Mouse (Mus musculus) heart, embryonic 14.5 days (tissue): Measurements from ENCODE around the gene Tmem218. TPM values are rescaled to one million over a fixed set of nuclear protein-coding genes. Genes with fewer than 3 reads are reported as not detected.

Source experiments
- ATAC-seq: fragments of 200-750 bp; cut with Nextera tagmentation; 2 replicates; pipeline ENCODE4 v1.8.0; 2017; ENCODE audit warnings: low read depth, moderate TSS enrichment; ENCODE audit not compliant: insufficient number of reproducible peaks, insufficient read depth, low FRiP score
- H3K27ac ChIP-seq, 2 experiments: fragments of 200-500 bp in 1 of 2; fragments of 300-500 bp in 1 of 2; sonication (generic) in 1 of 2; replicated peaks in 1 of 2; 2 replicates each; pipeline ENCODE4 v1.5.1; 2012 to 2014; ENCODE audit warnings: low read depth in 2 of 2, low read length in 2 of 2, control low read depth in 1 of 2, mild to moderate bottlenecking in 1 of 2, mixed read lengths in 1 of 2; ENCODE audit not compliant: control insufficient read depth in 1 of 2, insufficient read depth in 1 of 2
- H3K27me3 ChIP-seq: fragments of 300-500 bp; sonication (generic); 2 replicates; pipeline ENCODE4 v1.6.1; 2014; ENCODE audit warnings: mild to moderate bottlenecking, low read length, control low read depth; ENCODE audit not compliant: control insufficient read depth, insufficient read depth
- H3K36me3 ChIP-seq: fragments of 300-500 bp; sonication (generic); 2 replicates; pipeline ENCODE4 v1.6.1; 2014; ENCODE audit warnings: mild to moderate bottlenecking, control low read depth, low read length, mixed read lengths; ENCODE audit not compliant: control insufficient read depth, insufficient read depth
- H3K4me1 ChIP-seq, 2 experiments: fragments of 200-500 bp in 1 of 2; fragments of 300-500 bp in 1 of 2; sonication (generic) in 1 of 2; 2 replicates each; pipeline ENCODE4 v1.6.1; 2012 to 2014; ENCODE audit warnings: low read length in 2 of 2, control low read depth in 1 of 2, mixed read lengths in 1 of 2; ENCODE audit not compliant: control insufficient read depth in 2 of 2, insufficient read depth in 2 of 2
- H3K4me2 ChIP-seq: fragments of 300-500 bp; sonication (generic); 2 replicates; pipeline ENCODE4 v1.6.1; 2014; ENCODE audit warnings: mild to moderate bottlenecking, low read length
- H3K4me3 ChIP-seq, 2 experiments: fragments of 200-500 bp in 1 of 2; fragments of 300-500 bp in 1 of 2; sonication (generic) in 1 of 2; 2 replicates each; pipeline ENCODE4 v1.5.1; 2012 to 2014; ENCODE audit warnings: low read length in 2 of 2, mild to moderate bottlenecking in 2 of 2, control low read depth in 1 of 2, low read depth in 1 of 2, moderate library complexity in 1 of 2; ENCODE audit not compliant: control insufficient read depth in 1 of 2, insufficient read depth in 1 of 2
- H3K9ac ChIP-seq: fragments of 300-500 bp; sonication (generic); 2 replicates; pipeline ENCODE4 v1.6.1; 2014; ENCODE audit warnings: mild to moderate bottlenecking, low read length
- H3K9me3 ChIP-seq: fragments of 300-500 bp; sonication (generic); 2 replicates; pipeline ENCODE4 v1.6.1; 2016; ENCODE audit warnings: low read length, control low read depth; ENCODE audit not compliant: control insufficient read depth
- WGBS: fragments of 180-500 bp; shearing (Covaris S2); extraction: QIAGEN DNeasy Blood & Tissue Kit; methylation state at CpG from one replicate; pipeline ENCODE4 v1.1.7; 2014; 5-methylcytosine and 5-hydroxymethylcytosine counted together
- polyA plus RNA-seq: library from polyadenylated mRNA; unstranded; fragments of >200 nt; fragmentation: Nextera tagmentation; extraction: Ambion mirVana; gene quantifications from 2 replicates; pipeline ENCODE4 v1.2.1, GENCODE M21; 2014

Tmem218 gene
- 10.7 and 11.1 TPM in 2 replicates for polyA plus RNA-seq

GRCm38 (mm10) chr9:37207929-37208411 is at the start of gene Tmem218:
TSS of gene Tmem218 (plus strand) at chr9:37208223.
- H3K9ac ChIP-seq: peak within 1 kb of the TSS; percentile 81
- no peaks in the 10 kb centered on the region for H3K27me3 ChIP-seq
- WGBS: under 1% methylated on average over 21 of the region's 21 CpGs
- peak within 1 kb of the TSS; percentile 65 for H3K4me2 ChIP-seq
- peak; percentile 100 for ATAC-seq
- peak within 1 kb of the TSS; percentile 66 to 78 for H3K4me3 ChIP-seq
- H3K4me1 ChIP-seq: peaks cover 2 to 5% of the 10 kb centered on the region in 2 experiments; a peak in 1 of 4 replicates
- peak within 1 kb of the TSS; percentile 64 to 74 for H3K27ac ChIP-seq
- no peaks in the 10 kb centered on the region for H3K9me3 ChIP-seq
- H3K36me3 ChIP-seq: no peaks in the 10 kb centered on the region

DNA sequence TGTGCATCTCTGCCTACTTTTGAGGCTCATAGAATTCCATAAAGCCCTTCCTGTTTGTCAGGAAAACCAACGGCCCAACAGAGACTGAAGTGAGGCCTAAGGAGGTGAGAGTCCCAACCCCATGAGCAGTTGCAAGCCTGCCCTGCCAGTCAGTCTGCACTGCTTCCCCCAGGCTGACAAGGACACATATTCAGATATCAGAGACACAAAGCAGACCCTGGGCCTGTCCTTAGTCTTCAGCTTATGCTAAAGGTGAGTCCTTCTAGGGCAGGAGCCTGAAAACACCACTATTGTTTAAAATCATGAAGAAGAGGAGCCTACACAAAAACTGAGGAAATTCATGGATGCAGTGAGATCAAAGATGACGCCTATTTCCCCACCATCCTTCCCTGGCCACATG is 47.3 kb upstream of the Tmem218 start:
- Histone ChIP-seq H3K4me2 (no peak overlapping the region), H3K9ac (no peak overlapping the region), H3K27me3 (no peaks in the 10 kb centered on the region), H3K27ac (no peak overlapping the region), H3K36me3 (no peaks in the 10 kb centered on the region), H3K9me3 (no peaks in the 10 kb centered on the region), H3K4me3 (no peak overlapping the region), H3K4me1 (peaks cover 0 to 2% of the 10 kb centered on the region in 2 experiments; a peak in 1 of 4 replicates)
- 75% methylated on average over 2 of the region's 2 CpGs for WGBS
- ATAC-seq: no peak

GRCm38 (mm10) chr9:37166899-37167298 is 41.1 kb upstream of the Tmem218 start:
- no peak for ATAC-seq
- peaks cover 4 to 13% of the 10 kb centered on the region in 2 experiments for H3K4me1 ChIP-seq
- no peak overlapping the region for H3K4me3 ChIP-seq
- H3K4me2 ChIP-seq: no peak overlapping the region
- no peak overlapping the region for H3K9ac ChIP-seq
- no peaks in the 10 kb centered on the region for H3K36me3 ChIP-seq
- 82% methylated on average over 2 of the region's 2 CpGs for WGBS
- H3K27me3 ChIP-seq: no peaks in the 10 kb centered on the region
- H3K27ac ChIP-seq: no peak overlapping the region
- H3K9me3 ChIP-seq: no peaks in the 10 kb centered on the region

GRCm38 (mm10) chr9:37173376-37173775 is 34.6 kb upstream of the Tmem218 start:
- Histone ChIP-seq H3K27ac (no peak overlapping the region), H3K4me1 (peaks cover under 1 to 18% of the 10 kb centered on the region in 2 experiments), H3K4me3 (no peak overlapping the region), H3K36me3 (no peaks in the 10 kb centered on the region), H3K9ac (no peak overlapping the region), H3K27me3 (no peaks in the 10 kb centered on the region), H3K4me2 (no peak overlapping the region), H3K9me3 (no peaks in the 10 kb centered on the region)
- ATAC-seq: no peak
- 62% methylated on average over 5 of the region's 5 CpGs for WGBS

- H3K36me3 ChIP-seq: no peaks in the 10 kb centered on the region
- no peak overlapping the region; the same call in 1 of the 2 replicates for H3K9ac ChIP-seq
- no peak overlapping the region for H3K4me2 ChIP-seq
- no peak for ATAC-seq
- H3K9me3 ChIP-seq: no peaks in the 10 kb centered on the region
- 31% methylated on average over 3 of the region's 3 CpGs for WGBS
- no peak overlapping the region for H3K27ac ChIP-seq
- H3K4me1 ChIP-seq: peaks cover 3 to 8% of the 10 kb centered on the region in 2 experiments; a peak in 2 of 4 replicates
- no peaks in the 10 kb centered on the region for H3K27me3 ChIP-seq
- no peak overlapping the region for H3K4me3 ChIP-seq
Measured at GRCm38 (mm10) chr9:37176002-37176401, 32.0 kb upstream of the Tmem218 start.

DNA sequence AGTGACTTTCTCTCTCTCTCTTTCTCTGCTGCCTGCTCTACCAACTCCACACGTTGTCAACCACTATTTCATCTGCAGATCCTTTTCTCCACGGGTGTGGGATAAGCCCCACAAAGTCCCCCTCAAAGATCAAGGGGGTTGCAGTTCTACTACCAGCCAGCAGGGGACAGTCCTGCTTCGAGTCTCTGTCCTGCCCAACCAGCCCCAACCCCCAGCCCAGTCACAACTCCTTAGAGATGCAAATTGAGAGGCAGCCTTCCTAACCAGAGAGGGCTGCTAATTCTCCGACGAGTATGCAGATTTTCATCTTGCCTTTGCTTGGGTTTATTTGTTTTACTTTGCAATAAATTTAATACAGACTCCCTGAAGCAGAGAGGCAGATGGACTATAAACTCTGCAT is 30.9 kb upstream of the Tmem218 start:
- Histone ChIP-seq H3K4me1 (peaks cover 3 to 8% of the 10 kb centered on the region in 2 experiments; a peak in 2 of 4 replicates), H3K4me2 (no peak overlapping the region), H3K9me3 (no peaks in the 10 kb centered on the region), H3K36me3 (no peaks in the 10 kb centered on the region), H3K27me3 (no peaks in the 10 kb centered on the region), H3K4me3 (no peak overlapping the region), H3K27ac (no peak overlapping the region), H3K9ac (no peak overlapping the region)
- WGBS: under 1% methylated on average over 5 of the region's 5 CpGs
- ATAC-seq: no peak

GRCm38 (mm10) chr9:37177551-37177950 is 30.5 kb upstream of the Tmem218 start:
- Histone ChIP-seq H3K36me3 (no peaks in the 10 kb centered on the region), H3K4me3 (no peak overlapping the region), H3K27me3 (no peaks in the 10 kb centered on the region), H3K4me1 (peaks cover 3 to 8% of the 10 kb centered on the region in 2 experiments; a peak in 2 of 4 replicates), H3K27ac (no peak overlapping the region), H3K9ac (no peak overlapping the region), H3K9me3 (no peaks in the 10 kb centered on the region), H3K4me2 (no peak overlapping the region)
- 61% methylated on average over 8 of the region's 8 CpGs for WGBS
- ATAC-seq: no peak

GRCm38 (mm10) chr9:37178911-37179310 is 29.1 kb upstream of the Tmem218 start:
- Histone ChIP-seq H3K9ac (no peak overlapping the region), H3K27ac (no peak overlapping the region), H3K4me2 (no peak overlapping the region), H3K4me3 (no peak overlapping the region), H3K27me3 (no peaks in the 10 kb centered on the region), H3K36me3 (no peaks in the 10 kb centered on the region), H3K4me1 (peaks cover 3 to 9% of the 10 kb centered on the region in 2 experiments; a peak in 2 of 4 replicates), H3K9me3 (no peaks in the 10 kb centered on the region)
- 0 out of 2 replicates have a peak, but pooled peaks have one; percentile 13 for ATAC-seq
- 50% methylated on average over 4 of the region's 4 CpGs for WGBS
